Mouse (Mus musculus): Measurements from ENCODE around the gene Plbd2.

- TF ChIP-seq POLR2A (IDR thresholded peaks at IDR 0.05; ENCODE audit: borderline replicate concordance, control insufficient read depth, low read depth, low read length) = no peak
- TF ChIP-seq CTCF (IDR thresholded peaks at IDR 0.05; ENCODE audit: control insufficient read depth, insufficient read depth, low read length) = no peak
Measured at GRCm38 (mm10) chr5:120536046-120536445, 32.6 kb upstream of the Plbd2 start.
